Mouse (Mus musculus) kidney, adult 18-20 months (tissue): ENCODE data around the gene Hdac4.
A peak's percentile ranks its signal among the peaks of the same experiment; 100 is the strongest.

ENCODE experiments used
- DNase-seq: peaks from one replicate; pipeline ENCODE4 v3.0.0; 2021

The Hdac4 gene

GRCm38 (mm10) chr1:92057068-92057467 is 138.4 kb downstream of the Hdac4 start:
- no peak for DNase-seq

DNA sequence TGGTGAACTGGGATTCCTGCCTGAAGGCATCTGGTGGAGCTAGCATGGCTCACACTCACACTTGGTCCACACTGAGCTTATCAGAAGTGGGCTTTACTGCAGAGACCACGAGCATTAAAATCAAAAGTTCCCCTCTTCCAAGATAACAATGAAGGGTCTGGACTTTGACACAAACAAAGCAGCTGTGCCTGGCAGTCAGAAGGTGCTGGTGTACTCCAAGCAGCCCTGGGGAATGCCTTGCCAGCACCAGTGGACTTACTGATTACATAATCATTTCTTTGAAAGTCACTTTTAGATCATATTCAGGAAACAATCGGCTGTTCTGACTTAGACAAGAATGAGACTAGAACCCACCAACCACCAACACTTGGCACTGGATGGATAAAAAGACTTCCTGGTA is 140.3 kb downstream of the Hdac4 start:
- no peak for DNase-seq

GRCm38 (mm10) chr1:92052190-92052589 is 143.3 kb downstream of the Hdac4 start:
- no peak for DNase-seq

DNA sequence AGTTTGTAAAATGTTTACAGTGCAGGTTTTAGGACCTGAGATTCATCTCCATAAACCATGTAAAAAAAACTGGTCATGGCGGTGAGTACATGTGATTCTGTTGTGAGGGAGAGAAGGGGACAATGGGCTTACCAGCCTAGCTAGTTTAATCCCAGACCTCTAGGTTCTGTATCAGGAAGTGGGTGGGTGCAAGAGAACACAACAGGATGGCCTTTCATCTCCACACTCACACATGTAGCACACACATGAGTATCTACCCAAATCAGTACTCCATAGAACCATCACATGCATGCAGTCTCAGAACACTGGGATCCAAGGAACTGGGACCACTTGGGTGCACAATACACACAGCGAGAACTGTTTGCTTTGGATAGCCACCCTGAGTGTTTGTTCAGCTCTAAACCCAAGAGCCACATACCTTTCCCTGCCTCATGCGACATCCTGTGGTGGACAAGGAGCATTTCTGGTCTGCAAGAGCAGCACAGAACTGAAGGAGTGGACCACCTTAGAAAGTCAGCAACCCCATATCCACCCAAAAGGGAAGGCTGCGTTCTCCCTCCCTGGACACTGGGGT is 143.9 kb downstream of the Hdac4 start:
- no peak for DNase-seq

DNA sequence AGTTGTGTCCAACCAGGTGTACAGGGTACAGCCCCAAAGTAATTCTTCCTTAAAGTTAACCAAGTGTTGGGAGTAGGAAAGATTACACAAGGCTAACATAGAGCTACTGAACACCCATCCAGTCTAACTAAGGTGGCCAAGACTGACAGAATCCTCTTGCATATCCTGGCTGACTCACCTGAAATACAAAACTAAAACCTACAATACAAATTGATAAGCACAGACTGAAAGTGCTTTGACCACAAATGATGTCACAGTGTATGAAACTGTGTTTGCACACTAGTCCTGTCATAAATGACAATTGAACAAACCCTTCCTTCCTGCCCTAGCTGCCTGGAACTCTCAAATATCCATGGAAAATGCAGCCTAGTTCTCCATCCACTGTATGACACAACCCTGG is 144.5 kb downstream of the Hdac4 start:
- no peak for DNase-seq

GRCm38 (mm10) chr1:92050566-92050965 is 144.9 kb downstream of the Hdac4 start:
- DNase-seq, result no peak

DNA sequence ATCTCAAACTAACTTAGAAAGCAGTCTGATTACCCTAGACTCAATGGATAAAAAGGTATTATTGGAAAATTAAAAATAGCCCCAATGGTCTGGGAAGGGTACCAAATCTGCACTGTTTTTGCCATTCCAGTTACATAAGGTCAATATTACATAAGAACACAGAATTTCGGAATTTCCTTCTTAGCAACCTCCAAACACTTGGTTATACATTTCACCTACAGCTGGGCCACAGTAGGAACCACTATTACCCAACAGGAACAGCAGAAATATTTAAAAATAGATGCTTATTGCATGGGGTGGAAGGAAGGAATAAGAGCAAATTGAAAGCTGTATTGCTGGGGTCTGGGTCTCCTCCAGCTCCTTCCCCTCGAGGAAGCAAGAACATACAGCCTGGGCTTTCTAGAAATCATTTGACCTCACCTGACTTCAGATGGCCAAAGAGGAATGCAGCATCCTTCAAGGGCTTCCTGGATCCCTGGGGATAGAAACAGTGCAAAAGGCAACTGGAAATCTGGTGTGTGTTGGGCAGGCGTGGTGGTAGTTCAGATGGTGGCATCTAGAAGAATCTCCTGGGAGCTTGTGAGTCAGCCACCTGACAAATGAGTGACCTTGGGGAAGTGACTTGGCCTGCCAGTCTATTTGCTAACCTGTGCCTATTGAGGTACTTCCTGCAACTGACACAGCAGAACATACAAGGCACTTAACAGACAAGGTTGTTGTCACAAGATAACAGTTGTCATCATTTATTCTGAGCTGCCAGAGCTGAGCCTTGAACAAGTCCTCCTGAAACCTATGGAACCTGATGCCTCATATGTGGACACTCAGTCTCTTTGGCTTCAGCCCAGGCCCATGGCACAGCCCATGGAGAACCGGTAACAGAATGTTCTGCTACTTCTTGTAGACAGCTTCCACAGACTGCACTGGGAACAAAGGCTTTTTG is 146.8 kb downstream of the Hdac4 start:
- no peak for DNase-seq

DNA sequence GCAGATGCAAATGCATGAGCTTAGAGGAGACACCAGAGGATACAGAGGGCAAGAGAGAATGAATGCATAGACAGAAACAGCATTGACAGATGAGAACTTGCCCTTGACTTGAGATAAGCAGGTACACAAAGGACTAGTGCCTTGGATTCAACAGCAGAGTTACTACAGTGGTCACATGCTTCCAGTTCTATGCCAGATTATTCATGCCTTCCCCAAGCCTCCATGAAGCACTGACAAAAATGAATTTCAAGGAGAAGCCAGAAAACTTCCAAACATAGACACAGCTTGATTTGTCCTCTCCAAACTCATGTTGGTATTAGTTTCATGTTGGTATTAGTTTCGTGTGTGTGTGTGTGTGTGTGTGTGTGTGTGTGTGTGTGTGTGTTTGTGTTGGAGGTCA is 149.8 kb downstream of the Hdac4 start:
- DNase-seq, result no peak

GRCm38 (mm10) chr1:92044868-92045267 is 150.6 kb downstream of the Hdac4 start:
- no peak for DNase-seq

DNA sequence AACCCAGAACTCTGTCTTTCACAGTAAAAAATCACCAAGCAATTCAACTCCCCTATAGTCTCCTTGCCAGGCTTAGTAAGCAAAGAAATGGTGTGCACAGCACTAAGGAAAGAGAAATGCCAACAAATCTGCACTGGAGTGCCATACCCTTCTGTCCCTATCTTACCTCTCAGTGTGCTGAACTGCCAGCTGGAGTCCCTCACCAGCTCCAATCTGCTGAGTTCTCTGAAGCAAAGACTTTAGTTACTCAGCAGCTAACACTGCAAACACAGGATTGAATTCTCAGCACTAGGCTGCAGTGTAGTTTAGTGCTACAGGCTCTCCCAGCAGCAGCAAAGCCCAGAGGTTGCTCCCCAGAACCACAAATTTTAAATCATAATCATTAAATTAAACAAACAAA is 151.5 kb downstream of the Hdac4 start:
- no peak for DNase-seq

GRCm38 (mm10) chr1:92042126-92042525 is 153.4 kb downstream of the Hdac4 start:
- DNase-seq, result no peak

DNA sequence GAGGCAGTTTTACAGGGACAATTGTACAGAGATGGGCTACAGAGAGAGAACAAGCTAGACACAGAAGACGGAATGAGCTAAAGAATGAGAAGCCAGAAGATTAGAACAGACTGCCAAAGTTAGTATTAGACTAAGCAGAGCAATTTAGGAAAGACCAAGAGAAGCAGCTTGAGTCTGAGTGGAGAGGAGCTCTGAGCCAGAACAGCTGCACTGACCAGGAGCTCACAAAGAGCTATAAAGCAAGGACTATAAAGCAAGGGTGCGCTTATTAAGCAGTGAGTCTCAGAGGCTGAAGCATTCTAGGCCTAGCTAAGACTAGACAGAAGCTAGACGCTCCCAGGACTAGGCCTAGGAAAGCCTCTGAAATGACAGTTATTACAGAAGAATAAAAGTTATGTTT is 154.2 kb downstream of the Hdac4 start:
- DNase-seq, result no peak

GRCm38 (mm10) chr1:92038714-92039113 is 156.8 kb downstream of the Hdac4 start:
- DNase-seq, result no peak

DNA sequence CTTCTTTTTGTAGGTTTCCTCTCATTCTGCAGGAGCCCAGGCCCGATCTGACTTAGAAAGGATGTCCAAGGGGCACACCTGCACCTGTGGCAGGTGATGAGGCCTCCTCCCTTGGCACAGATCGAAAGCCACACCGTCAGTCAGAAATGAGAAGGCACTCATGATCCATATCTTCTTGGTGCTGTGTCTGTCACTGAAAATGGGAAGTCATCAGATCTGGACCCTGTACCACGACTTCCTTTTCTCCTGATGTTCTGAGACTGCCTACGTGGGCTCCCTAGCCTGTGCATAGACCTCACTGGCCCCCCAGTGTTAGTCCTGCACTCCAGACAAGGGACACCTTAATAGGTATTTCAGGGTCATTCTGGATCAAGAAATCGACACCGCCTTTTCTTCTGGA is 158.5 kb downstream of the Hdac4 start:
- DNase-seq, result no peak

- DNase-seq, result no peak
Observed at GRCm38 (mm10) chr1:92035770-92036169, 159.7 kb downstream of the Hdac4 start.

DNA sequence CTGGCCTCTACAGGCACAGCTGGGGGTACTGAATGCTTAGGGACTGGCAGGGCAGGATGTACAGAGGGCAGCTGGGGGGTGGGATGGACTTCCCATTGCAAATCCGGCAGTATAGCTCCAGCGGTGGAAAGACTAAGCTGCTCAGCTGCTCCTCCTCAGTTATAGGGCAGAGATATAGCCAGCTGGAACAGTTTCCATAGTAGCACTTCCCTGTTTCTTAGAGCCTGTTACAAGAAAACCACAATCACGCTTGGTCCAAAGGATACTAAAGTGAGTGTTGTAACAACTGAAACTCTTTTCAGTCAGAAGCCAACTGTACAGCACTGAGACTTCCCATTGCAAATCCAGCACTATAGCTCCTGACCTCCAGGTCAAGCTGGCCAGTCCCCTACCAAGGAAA is 161.3 kb downstream of the Hdac4 start:
- DNase-seq, result no peak

GRCm38 (mm10) chr1:92033463-92033862 is 162.0 kb downstream of the Hdac4 start:
- DNase-seq, result no peak

GRCm38 (mm10) chr1:92030541-92030940 is 165.0 kb downstream of the Hdac4 start:
- no peak for DNase-seq

- no peak for DNase-seq
Observed at GRCm38 (mm10) chr1:92028158-92028557, 167.3 kb downstream of the Hdac4 start.

GRCm38 (mm10) chr1:92026351-92026750 is 169.1 kb downstream of the Hdac4 start:
- no peak for DNase-seq

- no peak for DNase-seq
Observed at GRCm38 (mm10) chr1:92023906-92024305, 171.6 kb downstream of the Hdac4 start.

DNA sequence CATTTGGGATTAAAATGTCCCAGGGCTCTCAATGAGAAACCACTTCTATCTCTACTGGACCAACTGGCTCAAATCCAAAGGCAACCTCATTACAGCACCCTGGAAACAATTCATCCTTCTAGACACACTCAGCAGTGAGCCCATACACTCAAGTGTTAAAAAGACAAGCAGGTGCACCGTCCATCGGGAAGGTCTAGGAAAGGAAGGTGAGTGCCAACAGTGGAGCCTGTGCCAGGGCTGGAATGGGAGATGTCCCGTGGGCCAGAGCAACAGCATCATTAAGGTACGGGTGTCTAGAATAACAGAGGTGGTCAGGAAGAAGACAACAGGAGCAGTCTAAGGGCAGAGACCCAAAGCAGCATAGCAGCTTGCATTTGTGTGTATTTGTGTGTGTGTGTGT is 173.5 kb downstream of the Hdac4 start:
- DNase-seq, result no peak

DNA sequence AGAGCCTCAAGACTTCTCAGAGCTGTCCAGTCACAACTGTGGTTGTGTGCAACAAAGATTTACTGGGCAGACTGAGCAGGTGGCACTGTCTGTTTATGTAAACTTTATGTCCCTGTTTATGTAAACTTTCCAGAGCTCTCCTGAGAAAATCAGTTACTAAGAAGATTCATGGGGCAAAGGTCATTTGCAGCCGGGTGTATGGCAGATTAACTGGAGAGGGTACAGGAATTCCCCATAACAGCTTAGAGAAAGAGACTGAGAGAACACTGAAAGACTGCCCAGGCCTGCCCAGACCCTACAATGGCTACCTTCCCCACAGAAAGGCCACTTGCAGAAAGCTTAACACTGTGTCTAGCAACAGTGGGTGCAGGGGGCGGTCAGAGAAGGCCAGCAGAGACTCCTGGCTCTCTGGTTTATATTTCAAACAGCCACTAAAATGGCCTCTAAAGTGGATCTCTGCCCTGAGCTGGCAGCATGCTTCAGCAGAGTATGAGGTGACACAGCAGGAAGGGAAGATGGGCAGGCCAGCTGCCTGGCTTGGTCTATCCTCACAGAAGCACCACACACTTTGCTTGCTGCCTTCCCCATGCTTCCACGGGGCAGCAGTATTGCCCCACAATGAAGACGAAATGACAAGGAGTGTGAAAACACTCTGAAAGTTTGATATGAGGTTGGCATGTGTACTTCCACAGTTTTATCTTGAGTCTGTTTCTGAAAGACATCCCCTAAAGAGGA is 179.4 kb downstream of the Hdac4 start:
- DNase-seq, result peak; percentile 38

GRCm38 (mm10) chr1:92015252-92015651 is 180.2 kb downstream of the Hdac4 start:
- DNase-seq, result no peak
